Mouse (Mus musculus) E14TG2a.4 (cell line): ENCODE results near the gene Snrk.

Source experiments
- CTCF ChIP-seq: conservative IDR thresholded peaks from 2 replicates; pipeline ENCODE4 v1.5.1; 2014; ENCODE audit warnings: low read length
- NANOG ChIP-seq: IDR thresholded peaks from 2 replicates; pipeline ENCODE4 v1.6.1; 2014; ENCODE audit warnings: borderline replicate concordance, low read length, mixed read lengths

- TF ChIP-seq CTCF (no peak), NANOG (no peak)
Measured at GRCm38 (mm10) chr9:122097535-122097934, 19.5 kb upstream of the Snrk start.
